Mouse (Mus musculus): ENCODE results near the gene Zmynd8. TPM values are rescaled to one million over a fixed set of nuclear protein-coding genes. Genes with fewer than 3 reads are reported as not detected.

Zmynd8 gene
- polyA plus RNA-seq, 1 experiment from 2014 or later: 35.7 TPM

GRCm38 (mm10) chr2:165895687-165896086 is 3.1 kb downstream of the Zmynd8 start:
- WGBS (ENCODE audit: insufficient replicate concordance): 76% methylated on average over 4 of the region's 4 CpGs
- H3K9ac ChIP-seq: no peak overlapping the region; the same call in 1 of the 2 replicates

GRCm38 (mm10) chr2:165894533-165894932 is 4.3 kb downstream of the Zmynd8 start:
- Histone ChIP-seq H3K27ac (no peak overlapping the region; the same call in 1 of the 2 replicates), H3K36me3 (no peaks in the 10 kb centered on the region), H3K4me3 (no peak overlapping the region), H3K4me2 (peak overlapping the region; percentile 42; the same call in 1 of the 2 replicates), H3K27me3 (replicated peaks) (no peaks in the 10 kb centered on the region), H3K9ac (no peak overlapping the region), H3K9me3 (replicated peaks) (no peaks in the 10 kb centered on the region), H3K4me1 (peaks cover 84% of the 10 kb centered on the region)
- ATAC-seq: no peak
- WGBS (ENCODE audit: insufficient replicate concordance): 49% methylated on average over 3 of the region's 4 CpGs

More at GRCm38 (mm10) chr2:165895687-165896086, 3.1 kb downstream of the Zmynd8 start:
- Histone ChIP-seq H3K36me3 (no peaks in the 10 kb centered on the region), H3K9me3 (replicated peaks) (no peaks in the 10 kb centered on the region), H3K27me3 (replicated peaks) (no peaks in the 10 kb centered on the region), H3K4me2 (peak overlapping the region; percentile 67; the same call in 1 of the 2 replicates), H3K4me3 (no peak overlapping the region), H3K4me1 (peaks cover 84% of the 10 kb centered on the region), H3K27ac (peak overlapping the region; percentile 57; the same call in 1 of the 2 replicates)
- no peak for ATAC-seq

GRCm38 (mm10) chr2:165893232-165893631 is 5.6 kb downstream of the Zmynd8 start:
- Histone ChIP-seq H3K4me3 (no peak overlapping the region), H3K9me3 (replicated peaks) (no peaks in the 10 kb centered on the region), H3K27me3 (replicated peaks) (no peaks in the 10 kb centered on the region), H3K27ac (peak overlapping the region; percentile 70), H3K9ac (no peak overlapping the region), H3K4me2 (no peak overlapping the region), H3K36me3 (no peaks in the 10 kb centered on the region), H3K4me1 (peaks cover 84% of the 10 kb centered on the region)
- ATAC-seq: peak; percentile 48
- 60% methylated on average over 3 of the region's 3 CpGs for WGBS (ENCODE audit: insufficient replicate concordance)

DNA sequence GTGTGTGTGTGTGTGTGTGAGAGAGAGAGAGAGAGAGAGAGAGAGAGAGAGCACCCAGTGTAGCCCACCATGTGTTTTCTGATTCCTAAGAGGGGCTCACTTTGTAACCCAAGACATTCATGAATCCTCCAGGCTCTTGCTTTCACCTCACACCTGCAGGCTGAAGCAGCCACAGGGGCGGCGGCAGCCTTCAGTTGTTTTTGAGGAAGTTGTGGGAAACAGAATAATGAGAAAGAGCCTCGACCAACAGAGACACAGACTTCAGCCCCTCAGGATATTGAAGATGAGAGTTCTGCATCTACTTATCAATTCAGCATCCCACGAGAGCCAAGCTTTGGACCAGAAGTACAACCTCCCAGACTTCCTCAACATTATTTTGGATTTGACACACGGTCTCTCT is 6.2 kb downstream of the Zmynd8 start:
- Histone ChIP-seq H3K9ac (no peak overlapping the region), H3K4me1 (peaks cover 86% of the 10 kb centered on the region), H3K27ac (peak overlapping the region; percentile 70), H3K4me2 (no peak overlapping the region), H3K27me3 (replicated peaks) (no peaks in the 10 kb centered on the region), H3K4me3 (no peak overlapping the region), H3K36me3 (no peaks in the 10 kb centered on the region), H3K9me3 (replicated peaks) (no peaks in the 10 kb centered on the region)
- WGBS (ENCODE audit: insufficient replicate concordance): 49% methylated on average over 5 of the region's 5 CpGs
- ATAC-seq: no peak

- peak overlapping the region; percentile 85; the same call in 1 of the 2 replicates for H3K4me2 ChIP-seq
- no peak overlapping the region for H3K4me3 ChIP-seq
- WGBS (ENCODE audit: insufficient replicate concordance): 59% methylated on average over 10 of the region's 10 CpGs
- H3K27me3 ChIP-seq (replicated peaks): no peaks in the 10 kb centered on the region
- H3K9ac ChIP-seq: peak overlapping the region; percentile 85; the same call in 1 of the 2 replicates
- peaks cover 86% of the 10 kb centered on the region for H3K4me1 ChIP-seq
- no peaks in the 10 kb centered on the region for H3K36me3 ChIP-seq
- no peak for ATAC-seq
- peak overlapping the region; percentile 100 for H3K27ac ChIP-seq
- H3K9me3 ChIP-seq (replicated peaks): no peaks in the 10 kb centered on the region
Observed at GRCm38 (mm10) chr2:165890401-165890800, 8.4 kb downstream of the Zmynd8 start.

DNA sequence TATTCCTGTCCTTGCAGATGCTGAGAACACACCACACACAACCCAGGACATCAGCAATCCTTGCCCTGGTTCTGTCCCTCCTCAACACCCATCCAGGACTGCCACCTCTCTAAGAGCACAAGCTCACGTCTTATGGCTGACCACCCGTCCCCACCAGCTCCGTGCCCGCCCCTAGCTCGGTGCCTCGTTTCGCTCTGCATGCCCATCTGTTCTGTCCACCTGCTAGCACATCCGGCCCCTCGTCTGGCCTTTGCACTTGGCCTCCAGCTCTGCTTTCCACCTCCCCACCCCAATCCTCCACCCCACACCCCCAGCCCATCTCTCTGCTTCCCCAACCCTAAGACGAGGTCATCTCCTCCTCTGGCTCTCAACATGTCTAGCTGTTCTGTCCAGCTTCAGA is 8.9 kb downstream of the Zmynd8 start:
- Histone ChIP-seq H3K9ac (peak overlapping the region; percentile 85), H3K9me3 (replicated peaks) (no peaks in the 10 kb centered on the region), H3K27me3 (replicated peaks) (no peaks in the 10 kb centered on the region), H3K36me3 (no peaks in the 10 kb centered on the region), H3K4me3 (no peak overlapping the region), H3K4me2 (peak overlapping the region; percentile 85; the same call in 1 of the 2 replicates), H3K4me1 (peaks cover 86% of the 10 kb centered on the region), H3K27ac (peak overlapping the region; percentile 100)
- 72% methylated on average over 10 of the region's 10 CpGs for WGBS (ENCODE audit: insufficient replicate concordance)
- ATAC-seq: no peak

GRCm38 (mm10) chr2:165889266-165889665 is 9.6 kb downstream of the Zmynd8 start:
- peaks cover 84% of the 10 kb centered on the region for H3K4me1 ChIP-seq
- H3K9ac ChIP-seq: peak overlapping the region; percentile 85
- peak overlapping the region; percentile 100 for H3K27ac ChIP-seq
- no peak overlapping the region for H3K4me3 ChIP-seq
- no peaks in the 10 kb centered on the region for H3K9me3 ChIP-seq (replicated peaks)
- 60% methylated on average over 7 of the region's 7 CpGs for WGBS (ENCODE audit: insufficient replicate concordance)
- no peaks in the 10 kb centered on the region for H3K27me3 ChIP-seq (replicated peaks)
- no peak for ATAC-seq
- no peaks in the 10 kb centered on the region for H3K36me3 ChIP-seq
- peak overlapping the region; percentile 85 for H3K4me2 ChIP-seq

DNA sequence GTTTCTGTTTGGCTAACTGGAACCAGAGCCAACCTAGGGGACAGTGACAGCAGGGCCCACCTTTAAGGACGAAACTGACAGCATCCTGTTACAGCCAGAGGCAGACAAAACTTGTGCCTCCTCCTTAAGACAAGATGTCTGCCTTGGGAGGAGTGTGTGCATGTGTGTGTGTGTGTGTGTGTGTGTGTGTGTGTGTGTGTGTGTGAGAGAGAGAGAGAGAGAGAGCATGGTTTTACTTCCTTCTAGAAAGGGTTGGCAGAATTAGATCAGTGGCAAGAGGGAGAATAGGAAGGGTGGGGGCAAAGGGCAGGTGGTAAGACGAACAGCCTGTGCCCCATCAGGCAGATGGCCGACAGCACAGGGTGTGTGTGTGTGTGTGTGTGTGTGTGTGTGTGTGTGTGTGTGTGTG is 10.0 kb downstream of the Zmynd8 start:
- H3K4me2 ChIP-seq: peak overlapping the region; percentile 85
- H3K9ac ChIP-seq: peak overlapping the region; percentile 85
- WGBS (ENCODE audit: insufficient replicate concordance): 5% methylated on average over 3 of the region's 3 CpGs
- H3K9me3 ChIP-seq (replicated peaks): no peaks in the 10 kb centered on the region
- H3K27ac ChIP-seq: peak overlapping the region; percentile 100
- peak overlapping the region; percentile 27; the same call in 1 of the 2 replicates for H3K4me3 ChIP-seq
- no peaks in the 10 kb centered on the region for H3K36me3 ChIP-seq
- ATAC-seq: peak; percentile 17
- H3K27me3 ChIP-seq (replicated peaks): no peaks in the 10 kb centered on the region
- peaks cover 84% of the 10 kb centered on the region for H3K4me1 ChIP-seq

GRCm38 (mm10) chr2:165888396-165888795 is 10.4 kb downstream of the Zmynd8 start:
- no peaks in the 10 kb centered on the region for H3K27me3 ChIP-seq (replicated peaks)
- ATAC-seq: peak; percentile 82
- H3K4me3 ChIP-seq: peak overlapping the region; percentile 27; the same call in 1 of the 2 replicates
- peaks cover 87% of the 10 kb centered on the region for H3K4me1 ChIP-seq
- peak overlapping the region; percentile 85 for H3K4me2 ChIP-seq
- WGBS (ENCODE audit: insufficient replicate concordance): 14% methylated on average over 13 of the region's 13 CpGs
- H3K36me3 ChIP-seq: no peaks in the 10 kb centered on the region
- H3K27ac ChIP-seq: peak overlapping the region; percentile 100
- no peaks in the 10 kb centered on the region for H3K9me3 ChIP-seq (replicated peaks)
- H3K9ac ChIP-seq: peak overlapping the region; percentile 85

GRCm38 (mm10) chr2:165886857-165887628 is 11.8 kb downstream of the Zmynd8 start:
- peaks cover 90% of the 10 kb centered on the region for H3K4me1 ChIP-seq
- peak overlapping the region; percentile 12; the same call in 1 of the 2 replicates for H3K4me3 ChIP-seq
- H3K9ac ChIP-seq: peak overlapping the region; percentile 85
- H3K36me3 ChIP-seq: peaks cover 9% of the 10 kb centered on the region; the same call in 1 of the 2 replicates
- ATAC-seq: no peak
- H3K9me3 ChIP-seq (replicated peaks): no peaks in the 10 kb centered on the region
- peak overlapping the region; percentile 100 for H3K27ac ChIP-seq
- 38% methylated on average over 25 of the region's 25 CpGs for WGBS (ENCODE audit: insufficient replicate concordance)
- H3K27me3 ChIP-seq (replicated peaks): no peaks in the 10 kb centered on the region
- H3K4me2 ChIP-seq: peak overlapping the region; percentile 85

DNA sequence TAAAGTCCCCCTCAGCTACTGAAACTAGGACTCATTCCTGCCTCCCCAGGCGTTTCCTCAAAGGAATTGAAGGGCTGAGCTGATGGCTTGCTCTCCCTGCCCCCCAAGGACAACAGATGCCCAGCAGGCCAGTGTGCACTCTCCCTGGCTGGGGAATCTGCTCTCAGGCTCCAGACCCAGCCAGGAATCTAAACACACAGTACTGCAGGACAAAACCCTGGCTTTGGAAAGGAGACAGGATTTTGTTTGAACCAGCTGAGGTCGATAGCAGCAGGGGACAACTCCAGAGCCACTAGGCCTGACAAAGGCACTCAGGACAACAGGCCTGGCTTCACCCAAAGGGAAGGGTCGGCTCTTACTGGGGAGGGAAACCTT is 12.3 kb downstream of the Zmynd8 start:
- H3K9ac ChIP-seq: peak overlapping the region; percentile 85
- no peaks in the 10 kb centered on the region for H3K9me3 ChIP-seq (replicated peaks)
- H3K4me3 ChIP-seq: no peak overlapping the region
- H3K4me2 ChIP-seq: peak overlapping the region; percentile 85
- peaks cover 14% of the 10 kb centered on the region for H3K36me3 ChIP-seq
- WGBS (ENCODE audit: insufficient replicate concordance): 30% methylated on average over 3 of the region's 3 CpGs
- peaks cover 96% of the 10 kb centered on the region for H3K4me1 ChIP-seq
- no peaks in the 10 kb centered on the region for H3K27me3 ChIP-seq (replicated peaks)
- peak overlapping the region; percentile 100 for H3K27ac ChIP-seq
- ATAC-seq: no peak

GRCm38 (mm10) chr2:165885951-165886320 is 12.9 kb downstream of the Zmynd8 start:
- peaks cover 20% of the 10 kb centered on the region for H3K36me3 ChIP-seq
- peak overlapping the region; percentile 57; the same call in 1 of the 2 replicates for H3K4me3 ChIP-seq
- WGBS (ENCODE audit: insufficient replicate concordance): 37% methylated on average over 4 of the region's 4 CpGs
- peak overlapping the region; percentile 100 for H3K27ac ChIP-seq
- H3K4me2 ChIP-seq: peak overlapping the region; percentile 85
- no peak for ATAC-seq
- H3K27me3 ChIP-seq (replicated peaks): no peaks in the 10 kb centered on the region
- no peaks in the 10 kb centered on the region for H3K9me3 ChIP-seq (replicated peaks)
- H3K4me1 ChIP-seq: peaks cover 98% of the 10 kb centered on the region
- H3K9ac ChIP-seq: peak overlapping the region; percentile 85
